Mouse (Mus musculus): Measurements from ENCODE around the gene Ntsr2. TPM values are rescaled to one million over a fixed set of nuclear protein-coding genes. Genes with fewer than 3 reads are reported as not detected.

The Ntsr2 gene
- total RNA-seq (2017), result not detected in 2 replicates

DNA sequence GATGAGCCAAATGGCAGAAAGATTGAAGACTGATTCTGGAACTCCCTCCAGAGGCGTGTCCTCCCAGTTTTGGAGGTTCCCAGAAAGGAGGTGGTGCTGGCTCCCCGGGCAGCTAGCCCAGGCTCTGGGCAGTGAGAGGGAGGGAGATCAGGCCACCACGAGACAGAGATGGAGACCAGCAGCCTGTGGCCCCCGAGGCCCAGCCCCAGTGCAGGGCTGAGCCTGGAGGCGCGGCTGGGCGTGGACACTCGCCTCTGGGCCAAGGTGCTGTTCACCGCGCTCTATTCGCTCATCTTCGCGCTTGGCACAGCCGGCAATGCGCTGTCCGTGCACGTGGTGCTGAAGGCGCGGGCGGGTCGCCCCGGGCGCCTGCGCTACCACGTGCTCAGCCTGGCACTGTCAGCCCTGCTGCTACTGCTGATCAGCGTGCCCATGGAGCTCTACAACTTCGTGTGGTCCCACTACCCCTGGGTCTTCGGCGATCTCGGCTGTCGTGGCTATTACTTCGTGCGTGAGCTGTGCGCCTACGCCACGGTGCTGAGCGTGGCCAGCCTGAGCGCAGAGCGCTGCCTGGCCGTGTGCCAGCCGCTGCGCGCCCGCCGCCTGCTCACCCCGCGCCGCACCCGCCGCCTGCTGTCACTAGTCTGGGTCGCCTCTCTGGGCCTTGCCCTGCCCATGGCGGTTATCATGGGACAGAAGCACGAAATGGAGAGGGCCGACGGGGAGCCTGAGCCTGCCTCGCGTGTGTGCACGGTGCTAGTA is at the start of gene Ntsr2:
Gene Ntsr2 (plus strand): TSS at position 51 of the 762 bp plus-strand sequence.
- ATAC-seq (ENCODE audit: extremely low read depth, insufficient number of reproducible peaks, low FRiP score, poor library complexity, severe bottlenecking), result no peak

GRCm38 (mm10) chr12:16605624-16606023 is 47.6 kb upstream of the Ntsr2 start:
- ATAC-seq (ENCODE audit: extremely low read depth, insufficient number of reproducible peaks, low FRiP score, poor library complexity, severe bottlenecking), result no peak

DNA sequence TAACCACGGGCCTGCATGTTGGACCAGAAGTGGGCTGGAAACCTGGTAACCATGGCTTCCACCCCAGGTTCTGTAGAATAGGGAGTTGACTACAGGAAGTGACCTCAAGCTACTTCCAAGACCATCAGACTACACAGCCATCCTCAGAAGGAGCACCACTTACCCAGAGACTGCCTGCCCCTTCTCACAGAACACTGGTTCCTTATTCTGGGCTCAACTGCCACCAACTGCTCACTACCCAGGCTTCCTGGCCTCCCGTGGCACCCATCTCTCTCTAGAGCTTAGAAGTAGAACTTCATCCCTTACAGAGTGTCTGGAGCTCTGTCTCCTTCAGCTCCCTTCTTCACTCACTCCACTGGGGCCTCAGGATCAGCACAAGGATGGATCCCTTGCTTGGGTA is 42.2 kb upstream of the Ntsr2 start, which contains the start of gene Lpin1:
Gene Lpin1 (minus strand): TSS at position 31 of the 400 bp plus-strand sequence.
- no peak for ATAC-seq (ENCODE audit: extremely low read depth, insufficient number of reproducible peaks, low FRiP score, poor library complexity, severe bottlenecking)

- ATAC-seq (ENCODE audit: extremely low read depth, insufficient number of reproducible peaks, low FRiP score, poor library complexity, severe bottlenecking), result no peak
Observed at GRCm38 (mm10) chr12:16614556-16614955, 38.6 kb upstream of the Ntsr2 start.

DNA sequence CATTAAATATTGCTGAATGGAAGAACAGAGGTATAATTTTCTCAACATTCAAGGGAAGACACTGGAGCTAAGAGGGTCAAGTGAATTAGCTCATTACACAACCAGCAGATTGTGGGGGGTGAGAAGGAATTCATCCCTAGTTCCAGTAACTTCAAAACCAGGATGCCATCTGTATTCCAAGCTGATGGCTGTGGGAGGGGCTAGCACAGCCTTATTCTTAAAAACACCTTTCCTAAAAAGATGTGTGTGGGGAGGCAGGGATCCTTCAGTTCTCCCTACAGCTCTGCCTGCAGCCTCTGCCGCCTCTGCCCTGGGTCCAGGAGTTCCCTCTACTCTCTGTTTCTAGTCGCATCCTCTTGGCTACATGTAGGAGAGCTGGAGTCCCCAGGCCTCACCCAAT is 37.4 kb upstream of the Ntsr2 start:
- ATAC-seq (ENCODE audit: extremely low read depth, insufficient number of reproducible peaks, low FRiP score, poor library complexity, severe bottlenecking), result no peak

DNA sequence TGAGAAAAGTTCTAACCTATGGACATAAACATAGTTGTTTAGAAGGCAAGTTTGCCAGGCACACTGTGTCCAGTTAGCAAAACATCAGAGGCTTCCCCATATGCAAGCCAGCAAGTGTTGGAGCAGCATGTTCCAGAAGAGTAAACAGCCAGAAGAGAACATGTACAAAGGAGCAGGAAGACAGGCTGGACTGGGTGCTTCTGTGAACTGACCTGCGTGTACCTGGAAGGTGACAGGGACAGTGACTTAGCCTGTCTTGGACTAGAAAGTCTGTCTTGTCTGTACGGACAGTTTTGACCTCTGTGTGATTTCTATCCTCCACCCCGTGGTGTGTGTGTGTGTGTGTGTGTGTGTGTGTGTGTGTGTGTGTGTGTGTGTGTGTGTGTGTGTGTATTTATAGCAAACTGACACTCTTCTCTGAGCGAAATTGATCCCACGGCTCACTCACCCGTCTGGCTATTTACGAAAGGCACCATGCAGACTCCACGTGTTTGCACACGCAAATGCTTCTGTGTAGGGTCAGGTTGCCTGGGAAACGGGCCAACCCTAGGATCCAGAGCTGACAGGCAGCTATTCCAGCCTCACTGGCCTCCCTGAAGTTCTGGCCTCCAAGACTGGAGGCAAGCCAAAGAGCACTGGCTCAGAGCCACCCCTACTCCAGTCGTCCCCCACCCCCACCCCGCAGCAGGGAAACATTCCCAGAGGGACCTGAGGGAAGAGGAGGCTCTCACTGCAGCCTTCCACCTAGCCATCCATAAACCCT is 34.5 kb upstream of the Ntsr2 start:
- ATAC-seq (ENCODE audit: extremely low read depth, insufficient number of reproducible peaks, low FRiP score, poor library complexity, severe bottlenecking), result no peak

DNA sequence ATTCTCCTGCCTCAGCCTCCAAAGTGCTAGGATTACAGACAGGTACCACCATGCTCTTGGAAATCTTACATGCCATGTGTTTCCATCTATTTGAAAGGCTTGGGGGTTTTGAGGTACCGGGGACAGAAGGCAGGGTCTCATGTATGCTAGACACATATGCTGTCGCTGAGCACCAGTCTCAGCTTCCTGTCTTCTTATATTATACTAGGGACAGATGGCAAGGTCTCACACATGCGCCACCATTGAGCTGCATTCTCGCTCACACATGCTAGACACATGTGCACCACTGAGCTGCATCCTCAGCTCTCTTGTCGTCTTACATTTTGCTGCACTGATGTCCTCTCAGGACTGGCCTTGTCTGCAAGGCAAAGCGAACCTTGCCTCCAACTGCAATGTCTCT is 33.7 kb upstream of the Ntsr2 start:
- ATAC-seq (ENCODE audit: extremely low read depth, insufficient number of reproducible peaks, low FRiP score, poor library complexity, severe bottlenecking), result no peak

- ATAC-seq (ENCODE audit: extremely low read depth, insufficient number of reproducible peaks, low FRiP score, poor library complexity, severe bottlenecking), result no peak
Observed at GRCm38 (mm10) chr12:16620230-16620629, 33.0 kb upstream of the Ntsr2 start.

GRCm38 (mm10) chr12:16630152-16630865 is 22.9 kb upstream of the Ntsr2 start:
- ATAC-seq (ENCODE audit: extremely low read depth, insufficient number of reproducible peaks, low FRiP score, poor library complexity, severe bottlenecking), result no peak

DNA sequence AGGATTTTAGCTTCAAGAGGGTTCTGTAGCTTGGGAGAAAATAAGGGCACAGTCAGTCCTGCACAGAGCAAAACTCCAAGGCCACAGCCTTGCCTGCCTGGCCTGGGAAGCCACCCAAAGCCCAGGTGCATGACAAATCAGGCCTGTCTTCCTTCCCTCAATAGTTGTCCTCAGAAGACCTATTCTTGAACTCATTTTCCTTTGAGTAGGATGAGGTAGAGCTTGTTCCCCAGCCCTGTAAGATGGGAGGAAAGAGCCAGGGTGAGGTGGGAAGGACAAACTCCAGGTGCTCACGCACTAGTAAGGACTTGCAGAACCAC is 22.4 kb upstream of the Ntsr2 start:
- no peak for ATAC-seq (ENCODE audit: extremely low read depth, insufficient number of reproducible peaks, low FRiP score, poor library complexity, severe bottlenecking)

DNA sequence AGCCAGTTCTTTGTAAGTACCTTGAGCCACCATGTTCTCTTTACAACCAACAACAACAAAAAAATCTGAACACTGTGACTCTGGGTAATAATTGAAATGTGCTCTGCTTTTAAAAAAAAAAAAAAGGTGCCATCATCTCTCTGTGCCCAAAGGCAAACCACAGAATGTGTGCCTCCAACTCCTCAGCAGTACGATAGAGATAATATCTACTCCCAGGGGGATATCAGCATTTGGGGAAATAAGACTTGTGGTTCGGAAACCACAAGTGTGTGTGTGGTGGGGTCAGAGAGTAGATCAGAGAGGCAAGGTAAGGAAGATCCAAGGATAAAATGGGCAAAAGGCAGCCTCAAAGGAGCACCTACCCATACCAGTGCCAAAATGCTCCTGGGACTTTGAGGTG is 21.8 kb upstream of the Ntsr2 start:
- no peak for ATAC-seq (ENCODE audit: extremely low read depth, insufficient number of reproducible peaks, low FRiP score, poor library complexity, severe bottlenecking)

DNA sequence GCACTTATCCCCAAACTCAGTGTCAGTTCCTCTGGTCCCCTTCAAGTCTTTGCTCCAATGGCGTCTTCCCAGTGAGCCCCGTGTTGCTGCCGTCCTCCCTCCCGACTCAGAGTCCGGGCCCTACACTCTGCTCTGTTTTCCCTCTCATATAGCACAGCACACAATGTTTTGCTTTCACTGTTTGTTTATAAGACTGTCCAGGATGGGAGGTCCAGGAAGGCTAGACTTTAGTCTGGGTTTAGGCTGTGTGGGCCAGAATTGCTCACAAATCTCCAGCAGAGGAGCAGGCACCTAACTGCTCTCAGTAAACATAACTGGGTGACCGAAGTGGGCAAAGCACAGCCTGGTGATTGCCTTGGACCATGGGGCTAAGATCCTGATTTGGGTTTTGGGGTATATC is 19.9 kb upstream of the Ntsr2 start:
- ATAC-seq (ENCODE audit: extremely low read depth, insufficient number of reproducible peaks, low FRiP score, poor library complexity, severe bottlenecking), result no peak

DNA sequence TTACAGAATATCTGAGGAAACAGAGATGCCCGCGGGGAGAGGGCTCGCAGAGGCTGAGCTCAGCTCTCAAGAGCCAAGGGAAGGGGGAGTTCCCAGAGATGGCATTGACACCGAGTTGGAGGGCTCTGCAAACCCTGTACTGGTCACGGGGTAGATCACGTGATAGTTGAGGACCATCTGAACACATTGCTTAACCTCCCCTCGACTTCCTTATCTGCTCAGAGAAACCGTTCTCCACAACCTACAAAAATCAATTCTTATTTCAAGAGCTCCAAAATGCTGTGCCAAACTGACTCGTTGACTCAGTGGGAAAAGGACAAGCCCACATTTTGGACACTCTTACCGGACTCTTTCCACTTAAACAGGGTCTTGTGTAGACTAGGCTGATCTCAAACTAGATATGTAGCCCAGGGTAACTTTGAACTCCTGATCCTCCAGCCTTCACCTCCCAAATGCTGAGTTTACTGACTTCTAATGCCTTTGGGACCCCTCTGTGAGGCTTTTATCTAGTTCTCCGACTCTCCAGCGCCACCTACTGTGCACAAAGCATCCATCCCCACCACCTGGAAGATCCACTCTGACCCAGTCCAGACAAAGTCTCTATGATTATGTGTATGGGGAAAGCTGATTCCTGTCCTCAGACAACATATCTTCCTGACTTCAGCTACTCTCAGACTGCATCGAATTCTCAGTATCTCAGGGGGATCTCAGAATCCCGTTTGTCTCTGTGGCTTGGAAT is 18.9 kb upstream of the Ntsr2 start:
- no peak for ATAC-seq (ENCODE audit: extremely low read depth, insufficient number of reproducible peaks, low FRiP score, poor library complexity, severe bottlenecking)

DNA sequence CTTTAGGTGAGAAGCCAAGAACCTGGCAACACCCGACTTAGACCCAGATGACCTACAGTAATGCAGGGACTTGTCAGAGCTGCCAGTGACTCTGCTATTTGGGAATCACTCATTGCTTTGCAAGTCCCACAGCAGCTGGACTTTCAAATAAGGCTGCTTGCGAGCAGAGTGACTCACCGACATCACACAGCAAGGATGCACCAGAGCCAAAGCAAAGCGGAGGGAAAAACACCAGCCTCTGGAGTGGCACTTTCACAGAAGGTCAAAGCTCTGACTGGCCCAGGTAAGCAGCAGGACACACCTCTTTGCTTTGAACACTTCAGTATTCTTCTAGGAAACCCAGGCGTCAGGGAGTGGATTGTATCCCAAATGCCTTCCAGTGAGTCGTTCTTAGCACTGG is 17.4 kb upstream of the Ntsr2 start:
- ATAC-seq (ENCODE audit: extremely low read depth, insufficient number of reproducible peaks, low FRiP score, poor library complexity, severe bottlenecking), result no peak

- no peak for ATAC-seq (ENCODE audit: extremely low read depth, insufficient number of reproducible peaks, low FRiP score, poor library complexity, severe bottlenecking)
Observed at GRCm38 (mm10) chr12:16639078-16639771, 14.0 kb upstream of the Ntsr2 start.

- ATAC-seq (ENCODE audit: extremely low read depth, insufficient number of reproducible peaks, low FRiP score, poor library complexity, severe bottlenecking), result no peak
Observed at GRCm38 (mm10) chr12:16640075-16640474, 13.1 kb upstream of the Ntsr2 start.

GRCm38 (mm10) chr12:16642000-16642399 is 11.2 kb upstream of the Ntsr2 start:
- ATAC-seq (ENCODE audit: extremely low read depth, insufficient number of reproducible peaks, low FRiP score, poor library complexity, severe bottlenecking), result no peak

- ATAC-seq (ENCODE audit: extremely low read depth, insufficient number of reproducible peaks, low FRiP score, poor library complexity, severe bottlenecking), result no peak
Observed at GRCm38 (mm10) chr12:16643508-16644345, 9.5 kb upstream of the Ntsr2 start.

Data from neutrophil, adult 5-6 weeks (primary cell).